Mouse (Mus musculus) neural tube, embryonic 14.5 days (tissue): ENCODE measurements around the gene Srprb. TPM values are rescaled to one million over a fixed set of nuclear protein-coding genes. Genes with fewer than 3 reads are reported as not detected.

Source experiments
- ATAC-seq: fragments of 200-750 bp; cut with Nextera tagmentation; 2 replicates; pipeline ENCODE4 v1.8.0; 2017; ENCODE audit warnings: low read depth, mild to moderate bottlenecking, moderate TSS enrichment, moderate library complexity
- H3K27ac ChIP-seq: fragments of 300-500 bp; sonication (generic); 2 replicates; pipeline ENCODE4 v1.5.1; 2014; ENCODE audit warnings: low read depth, mild to moderate bottlenecking, control low read depth, low read length, moderate library complexity, mixed read lengths
- H3K27me3 ChIP-seq: fragments of 300-500 bp; sonication (generic); 2 replicates; pipeline ENCODE4 v1.6.1; 2014; ENCODE audit warnings: low read length; ENCODE audit not compliant: control insufficient read depth, insufficient read depth
- H3K36me3 ChIP-seq: fragments of 300-500 bp; sonication (generic); 2 replicates; pipeline ENCODE4 v1.6.1; 2014; ENCODE audit warnings: low read length, mixed read lengths; ENCODE audit not compliant: control insufficient read depth, insufficient read depth
- H3K4me1 ChIP-seq: fragments of 300-500 bp; sonication (generic); 2 replicates; pipeline ENCODE4 v1.6.1; 2014; ENCODE audit warnings: low read length; ENCODE audit not compliant: control insufficient read depth, insufficient read depth
- H3K4me2 ChIP-seq: fragments of 300-500 bp; sonication (generic); 2 replicates; pipeline ENCODE4 v1.6.1; 2014; ENCODE audit warnings: mild to moderate bottlenecking, low read depth, low read length, control low read depth
- H3K4me3 ChIP-seq: fragments of 300-500 bp; sonication (generic); 2 replicates; pipeline ENCODE4 v1.5.1; 2014; ENCODE audit warnings: low read depth, low read length, control low read depth, mixed read lengths
- H3K9ac ChIP-seq: fragments of 300-500 bp; sonication (generic); replicated peaks from 2 replicates; pipeline ENCODE4 v1.6.1; 2014; ENCODE audit warnings: low read depth, mild to moderate bottlenecking, control low read depth, low read length, mixed read lengths
- H3K9me3 ChIP-seq: fragments of 300-500 bp; sonication (generic); 2 replicates; pipeline ENCODE4 v1.6.1; 2016; ENCODE audit warnings: low read length; ENCODE audit not compliant: control insufficient read depth
- WGBS: fragments of 180-500 bp; shearing (Covaris S2); extraction: QIAGEN DNeasy Blood & Tissue Kit; methylation state at CpG from one replicate; pipeline ENCODE4 v1.1.7; 2014; 5-methylcytosine and 5-hydroxymethylcytosine counted together
- polyA plus RNA-seq: library from polyadenylated mRNA; unstranded; fragments of >200 nt; fragmentation: Nextera tagmentation; extraction: Ambion mirVana; gene quantifications from 2 replicates; pipeline ENCODE4 v1.2.1, GENCODE M21; 2014

Srprb gene
- 57.3 and 60.6 TPM in 2 replicates for polyA plus RNA-seq

DNA sequence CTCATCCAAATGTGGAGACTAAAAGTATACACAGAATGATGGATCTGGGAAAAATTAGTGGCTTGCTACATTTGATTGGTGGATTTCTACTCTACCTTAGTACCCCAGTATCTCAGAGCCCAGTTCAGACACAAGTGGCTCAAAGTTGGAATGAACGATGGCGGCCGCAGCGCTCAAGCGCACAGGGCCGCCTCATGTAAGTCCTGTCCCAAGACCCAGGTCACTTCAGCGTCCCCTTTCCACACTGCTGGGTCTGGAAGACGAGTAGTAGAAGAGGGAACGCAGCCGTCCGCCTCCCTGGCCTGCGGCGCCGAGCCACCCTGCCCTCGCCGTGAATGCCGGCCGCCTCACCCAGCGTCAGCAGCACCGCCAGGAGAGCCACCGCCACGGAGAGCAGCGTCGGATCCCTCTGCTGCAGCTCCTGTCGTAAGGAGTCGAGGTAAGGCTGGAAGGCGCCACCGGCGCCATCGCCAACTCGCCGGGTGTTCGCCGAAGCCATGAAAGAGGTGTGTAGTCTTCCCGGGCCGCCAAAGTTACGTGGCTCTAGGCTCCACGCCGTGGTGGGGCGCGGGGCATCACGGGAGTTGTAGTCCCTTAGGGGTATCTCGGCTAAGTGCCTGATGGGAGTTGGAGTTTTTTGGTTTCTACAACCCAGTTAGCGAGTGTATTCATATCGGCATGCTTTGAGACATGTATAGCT lies at the start of gene Srprb:
Gene Srprb (minus strand): TSS at position 577 of the 700 bp plus-strand sequence.
- Histone ChIP-seq H3K4me1 (0 out of 2 replicates have a peak, but pooled peaks cover 2% of the 10 kb centered on the region), H3K27me3 (no peaks in the 10 kb centered on the region), H3K27ac (peak within 1 kb of the TSS; percentile 80), H3K4me2 (peak within 1 kb of the TSS; percentile 79), H3K9me3 (no peaks in the 10 kb centered on the region), H3K9ac (peak within 1 kb of the TSS; percentile 72), H3K36me3 (peaks cover 11% of the 10 kb centered on the region), H3K4me3 (peak within 1 kb of the TSS; percentile 71)
- peak; percentile 99 for ATAC-seq
- WGBS, result under 1% methylated on average over 45 of the region's 45 CpGs

- Histone ChIP-seq H3K27ac (no peak overlapping the region), H3K9me3 (no peaks in the 10 kb centered on the region), H3K4me3 (no peak overlapping the region), H3K4me1 (no peaks in the 10 kb centered on the region), H3K9ac (no peak overlapping the region), H3K27me3 (no peaks in the 10 kb centered on the region), H3K4me2 (no peak overlapping the region), H3K36me3 (no peaks in the 10 kb centered on the region)
- WGBS, result 59% methylated on average over 4 of the region's 4 CpGs
- ATAC-seq, result no peak
These were observed 46.7 kb upstream of the Srprb start for GRCm38 (mm10) chr9:103248618-103249017.

- no peaks in the 10 kb centered on the region for H3K4me1 ChIP-seq
- 91% methylated on average over 8 of the region's 8 CpGs for WGBS
- H3K36me3 ChIP-seq, result no peaks in the 10 kb centered on the region
- H3K27me3 ChIP-seq, result no peaks in the 10 kb centered on the region
- no peak overlapping the region for H3K4me3 ChIP-seq
- H3K9ac ChIP-seq, result no peak overlapping the region
- H3K27ac ChIP-seq, result no peak overlapping the region
- H3K9me3 ChIP-seq, result no peaks in the 10 kb centered on the region
- ATAC-seq, result no peak
- H3K4me2 ChIP-seq, result no peak overlapping the region
These were observed 44.7 kb upstream of the Srprb start for GRCm38 (mm10) chr9:103246526-103247168.

GRCm38 (mm10) chr9:103243640-103244039 lies 41.7 kb upstream of the Srprb start:
- Histone ChIP-seq H3K36me3 (no peaks in the 10 kb centered on the region), H3K4me2 (no peak overlapping the region), H3K27me3 (no peaks in the 10 kb centered on the region), H3K9me3 (no peaks in the 10 kb centered on the region), H3K4me1 (no peaks in the 10 kb centered on the region), H3K4me3 (no peak overlapping the region), H3K9ac (no peak overlapping the region), H3K27ac (no peak overlapping the region)
- WGBS, result 91% methylated on average over 4 of the region's 4 CpGs
- no peak for ATAC-seq

GRCm38 (mm10) chr9:103241206-103241605 lies 39.3 kb upstream of the Srprb start:
- no peaks in the 10 kb centered on the region for H3K4me1 ChIP-seq
- 90% methylated on average over 2 of the region's 2 CpGs for WGBS
- ATAC-seq, result no peak
- no peak overlapping the region for H3K27ac ChIP-seq
- H3K9me3 ChIP-seq, result no peaks in the 10 kb centered on the region
- no peak overlapping the region for H3K9ac ChIP-seq
- H3K36me3 ChIP-seq, result no peaks in the 10 kb centered on the region
- H3K27me3 ChIP-seq, result no peaks in the 10 kb centered on the region
- no peak overlapping the region for H3K4me3 ChIP-seq
- H3K4me2 ChIP-seq, result no peak overlapping the region

DNA sequence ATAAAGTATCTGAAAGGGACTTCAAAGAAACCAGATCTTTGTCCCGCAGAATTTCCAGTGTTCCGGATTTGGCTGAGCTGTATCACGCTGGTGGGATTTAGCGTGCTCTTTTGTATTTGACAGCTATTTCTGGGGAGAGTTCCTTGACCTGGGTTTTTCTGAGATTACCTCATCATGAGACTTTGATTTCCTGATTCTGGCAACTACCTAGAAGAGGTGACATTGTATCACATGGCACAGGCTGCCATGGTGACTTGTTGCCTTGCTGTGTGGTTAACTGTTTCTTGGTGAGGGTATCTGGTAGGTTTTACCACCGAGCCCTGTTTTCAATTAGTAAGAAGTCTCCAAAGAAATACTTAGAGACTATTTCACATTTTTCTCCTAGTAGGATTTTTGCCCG lies 37.5 kb upstream of the Srprb start:
- no peaks in the 10 kb centered on the region for H3K4me1 ChIP-seq
- no peak overlapping the region for H3K9ac ChIP-seq
- WGBS, result 94% methylated on average over 6 of the region's 6 CpGs
- no peak for ATAC-seq
- no peak overlapping the region for H3K27ac ChIP-seq
- no peak overlapping the region for H3K4me2 ChIP-seq
- H3K36me3 ChIP-seq, result no peaks in the 10 kb centered on the region
- H3K9me3 ChIP-seq, result no peaks in the 10 kb centered on the region
- H3K4me3 ChIP-seq, result no peak overlapping the region
- no peaks in the 10 kb centered on the region for H3K27me3 ChIP-seq

DNA sequence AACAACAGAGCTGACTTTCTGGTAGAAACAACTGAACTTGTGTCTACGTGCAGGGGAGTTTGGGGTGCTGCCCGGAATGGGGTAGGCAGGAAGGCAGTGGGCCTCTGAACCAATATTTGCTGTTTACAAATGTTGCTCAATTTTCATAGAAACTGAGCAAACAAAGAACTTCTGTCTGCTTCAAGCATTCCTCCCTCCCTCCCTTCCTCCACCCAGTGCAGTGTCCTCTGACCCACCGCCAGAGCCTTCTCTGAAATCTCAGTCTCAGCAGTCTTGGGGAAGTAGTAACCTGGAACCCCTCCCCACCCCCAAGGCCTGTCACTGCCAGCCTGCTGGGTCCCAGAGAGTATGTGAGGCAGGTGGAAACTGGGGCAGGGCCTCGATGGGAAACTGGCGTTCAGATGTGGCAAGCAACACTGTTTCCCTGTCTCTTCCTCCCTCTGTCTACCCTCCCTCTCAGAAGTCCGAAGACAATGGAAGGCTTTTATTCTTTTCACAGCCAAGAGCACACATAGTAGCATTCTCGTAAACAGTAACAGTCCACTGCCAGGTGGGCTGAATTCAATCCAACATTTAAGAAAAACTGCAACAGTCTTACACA lies 32.7 kb upstream of the Srprb start:
- Histone ChIP-seq H3K9ac (no peak overlapping the region), H3K4me2 (no peak overlapping the region), H3K9me3 (no peaks in the 10 kb centered on the region), H3K27ac (no peak overlapping the region), H3K4me1 (no peaks in the 10 kb centered on the region), H3K36me3 (no peaks in the 10 kb centered on the region), H3K27me3 (no peaks in the 10 kb centered on the region), H3K4me3 (no peak overlapping the region)
- 63% methylated on average over 7 of the region's 7 CpGs for WGBS
- no peak for ATAC-seq

GRCm38 (mm10) chr9:103234059-103234458 lies 32.1 kb upstream of the Srprb start:
- no peak for ATAC-seq
- no peaks in the 10 kb centered on the region for H3K9me3 ChIP-seq
- no peaks in the 10 kb centered on the region for H3K36me3 ChIP-seq
- no peak overlapping the region for H3K9ac ChIP-seq
- H3K27ac ChIP-seq, result no peak overlapping the region
- no peaks in the 10 kb centered on the region for H3K27me3 ChIP-seq
- no peak overlapping the region for H3K4me3 ChIP-seq
- H3K4me2 ChIP-seq, result no peak overlapping the region
- no peaks in the 10 kb centered on the region for H3K4me1 ChIP-seq
- WGBS, result 87% methylated on average over 7 of the region's 7 CpGs

GRCm38 (mm10) chr9:103233006-103233395 lies 31.1 kb upstream of the Srprb start:
- H3K4me1 ChIP-seq, result no peaks in the 10 kb centered on the region
- H3K4me2 ChIP-seq, result no peak overlapping the region
- no peak overlapping the region for H3K27ac ChIP-seq
- WGBS, result 63% methylated on average over 7 of the region's 7 CpGs
- H3K9ac ChIP-seq, result no peak overlapping the region
- no peak overlapping the region for H3K4me3 ChIP-seq
- no peaks in the 10 kb centered on the region for H3K36me3 ChIP-seq
- H3K27me3 ChIP-seq, result no peaks in the 10 kb centered on the region
- no peaks in the 10 kb centered on the region for H3K9me3 ChIP-seq
- ATAC-seq, result no peak
